Mouse (Mus musculus) kidney, embryonic 16.5 days (tissue): ENCODE measurements around the gene Tcf3. TPM values are rescaled to one million over a fixed set of nuclear protein-coding genes. Genes with fewer than 3 reads are reported as not detected.

Source experiments
- ATAC-seq: fragments of 200-750 bp; cut with Nextera tagmentation; 2 replicates; pipeline ENCODE4 v1.8.0; 2017; ENCODE audit warnings: moderate TSS enrichment; ENCODE audit not compliant: low FRiP score, low TSS enrichment
- H3K27ac ChIP-seq: fragments of 300-500 bp; sonication (generic); 2 replicates; pipeline ENCODE4 v1.5.1; 2014; ENCODE audit warnings: low read length
- H3K27me3 ChIP-seq: fragments of 300-500 bp; sonication (generic); 2 replicates; pipeline ENCODE4 v1.6.1; 2014; ENCODE audit warnings: low read length, control low read depth, mixed read lengths; ENCODE audit not compliant: insufficient read depth
- H3K36me3 ChIP-seq: fragments of 300-500 bp; sonication (generic); 2 replicates; pipeline ENCODE4 v1.6.1; 2014; ENCODE audit warnings: low read length, control low read depth, mixed read lengths; ENCODE audit not compliant: insufficient read depth
- H3K4me1 ChIP-seq: fragments of 300-500 bp; sonication (generic); 2 replicates; pipeline ENCODE4 v1.6.1; 2014; ENCODE audit warnings: low read length, control low read depth, mixed read lengths; ENCODE audit not compliant: insufficient read depth
- H3K4me2 ChIP-seq: fragments of 300-500 bp; sonication (generic); replicated peaks from 2 replicates; pipeline ENCODE4 v1.6.1; 2014; ENCODE audit warnings: low read depth, low read length
- H3K4me3 ChIP-seq: fragments of 300-500 bp; sonication (generic); 2 replicates; pipeline ENCODE4 v1.5.1; 2014; ENCODE audit warnings: mild to moderate bottlenecking, low read length
- H3K9ac ChIP-seq: fragments of 300-500 bp; sonication (generic); replicated peaks from 2 replicates; pipeline ENCODE4 v1.6.1; 2014; ENCODE audit warnings: low read length
- H3K9me3 ChIP-seq: fragments of 300-500 bp; sonication (generic); 2 replicates; pipeline ENCODE4 v1.6.1; 2016; ENCODE audit warnings: low read length, control low read depth
- WGBS: fragments of 180-500 bp; shearing (Covaris S2); extraction: QIAGEN DNeasy Blood & Tissue Kit; methylation state at CpG from one replicate; pipeline ENCODE4 v1.1.7; 2014; 5-methylcytosine and 5-hydroxymethylcytosine counted together
- polyA plus RNA-seq: library from polyadenylated mRNA; unstranded; fragments of >200 nt; fragmentation: Nextera tagmentation; extraction: Ambion mirVana; gene quantifications from 2 replicates; pipeline ENCODE4 v1.2.1, GENCODE M21; 2015

The Tcf3 gene
- polyA plus RNA-seq, 1 experiment from 2014 or later, result 118 TPM

DNA sequence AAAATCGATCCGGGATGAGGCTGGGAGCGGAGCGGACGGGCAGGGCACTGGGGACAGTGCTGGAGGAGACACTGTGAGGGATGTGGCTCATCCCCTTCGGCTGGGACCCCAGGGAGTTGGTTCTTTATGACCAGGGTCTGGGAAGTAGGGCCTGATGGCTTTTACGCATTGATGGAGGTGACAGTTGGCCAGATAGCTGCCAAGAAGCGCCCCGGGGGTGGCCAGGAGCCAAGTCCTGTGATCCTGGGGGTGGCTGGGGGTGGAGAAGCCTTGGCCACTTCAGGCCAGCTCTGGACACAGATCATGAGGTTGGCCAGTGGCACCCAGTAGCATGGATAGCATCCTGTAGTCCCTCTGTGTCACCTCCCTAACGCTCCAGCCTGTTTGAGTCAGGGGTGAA is 25.8 kb upstream of the Tcf3 start:
- Histone ChIP-seq H3K4me3 (no peak overlapping the region), H3K9ac (no peak overlapping the region), H3K27me3 (0 out of 2 replicates have a peak, but pooled peaks cover 7% of the 10 kb centered on the region), H3K36me3 (no peaks in the 10 kb centered on the region), H3K27ac (no peak overlapping the region), H3K4me2 (no peak overlapping the region), H3K9me3 (no peaks in the 10 kb centered on the region), H3K4me1 (no peaks in the 10 kb centered on the region)
- no peak for ATAC-seq
- 47% methylated on average over 10 of the region's 10 CpGs for WGBS

DNA sequence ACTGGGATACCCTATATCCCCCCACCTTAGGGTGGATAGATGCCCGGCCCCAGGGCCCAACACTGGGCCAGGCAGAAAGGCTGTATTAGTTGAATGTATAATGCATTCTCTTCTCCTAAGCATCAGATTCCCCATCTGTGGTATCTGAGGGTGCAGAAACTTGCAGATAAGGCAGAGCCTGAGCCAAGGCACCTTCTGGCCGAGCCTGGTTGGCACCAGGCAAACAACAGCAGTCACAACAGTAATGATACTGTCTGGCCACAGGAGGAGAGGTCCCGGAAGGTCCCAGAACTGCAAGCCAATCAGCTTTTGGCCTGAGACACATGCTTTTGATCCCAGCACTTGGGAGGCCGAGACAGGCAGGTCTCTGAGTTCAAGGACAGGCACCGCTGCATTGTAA is 22.2 kb upstream of the Tcf3 start:
- whole genome bisulfite sequencing, result 86% methylated on average over 5 of the region's 5 CpGs
- H3K4me1 ChIP-seq, result no peaks in the 10 kb centered on the region
- 0 out of 2 replicates have a peak, but pooled peaks cover 7% of the 10 kb centered on the region for H3K27me3 ChIP-seq
- no peak overlapping the region for H3K27ac ChIP-seq
- no peak for ATAC-seq
- no peaks in the 10 kb centered on the region for H3K9me3 ChIP-seq
- no peak overlapping the region for H3K4me2 ChIP-seq
- no peaks in the 10 kb centered on the region for H3K36me3 ChIP-seq
- H3K4me3 ChIP-seq, result no peak overlapping the region
- no peak overlapping the region for H3K9ac ChIP-seq

DNA sequence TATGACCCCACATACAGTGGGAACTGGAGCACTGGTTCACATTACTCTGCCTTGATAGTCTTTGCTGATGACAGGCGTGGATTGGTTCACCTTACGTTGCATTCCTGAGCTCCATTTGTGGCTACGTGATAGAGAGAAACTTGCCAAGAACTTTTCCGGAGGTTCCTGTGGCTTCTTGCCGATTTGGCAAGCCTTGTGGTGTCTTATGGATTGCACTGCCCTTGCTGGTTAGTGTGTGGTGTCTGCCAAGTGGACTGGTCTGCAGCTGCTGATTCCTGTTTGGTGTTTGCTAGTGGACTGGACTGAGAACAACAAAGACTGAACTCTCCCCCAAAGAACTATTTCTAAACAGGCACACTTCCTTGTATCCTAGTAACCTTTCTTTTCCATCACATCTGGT is 21.3 kb upstream of the Tcf3 start:
- 0 out of 2 replicates have a peak, but pooled peaks cover 9% of the 10 kb centered on the region for H3K27me3 ChIP-seq
- 87% methylated on average over 5 of the region's 5 CpGs for WGBS
- no peaks in the 10 kb centered on the region for H3K4me1 ChIP-seq
- ATAC-seq, result no peak
- no peaks in the 10 kb centered on the region for H3K36me3 ChIP-seq
- H3K9me3 ChIP-seq, result no peaks in the 10 kb centered on the region
- no peak overlapping the region for H3K9ac ChIP-seq
- no peak overlapping the region for H3K4me3 ChIP-seq
- H3K4me2 ChIP-seq, result no peak overlapping the region
- H3K27ac ChIP-seq, result no peak overlapping the region

DNA sequence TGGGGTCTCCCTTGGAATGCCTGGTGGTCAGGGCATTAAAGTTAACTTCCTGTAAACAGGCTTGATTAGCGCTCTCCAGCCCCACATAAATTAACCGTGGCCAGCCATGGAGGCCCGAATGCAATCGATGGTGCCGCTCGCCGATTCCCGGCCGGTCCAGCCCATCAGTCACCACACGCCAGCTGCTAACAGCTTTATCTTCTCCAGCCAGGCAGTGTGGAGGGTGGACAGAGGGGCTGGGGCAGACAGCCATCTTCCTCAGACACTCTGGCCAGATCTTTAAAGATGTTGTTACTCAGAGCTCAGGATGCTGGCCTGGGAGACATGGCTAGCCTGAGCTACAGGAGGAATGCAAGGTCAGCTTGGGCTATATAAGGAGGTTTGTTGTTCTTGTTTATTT is 20.2 kb upstream of the Tcf3 start:
- no peak overlapping the region for H3K4me2 ChIP-seq
- 0 out of 2 replicates have a peak, but pooled peaks cover 9% of the 10 kb centered on the region for H3K27me3 ChIP-seq
- H3K4me3 ChIP-seq, result no peak overlapping the region
- 31% methylated on average over 10 of the region's 10 CpGs for WGBS
- no peak overlapping the region for H3K9ac ChIP-seq
- ATAC-seq, result no peak
- no peak overlapping the region for H3K27ac ChIP-seq
- H3K4me1 ChIP-seq, result no peaks in the 10 kb centered on the region
- H3K9me3 ChIP-seq, result no peaks in the 10 kb centered on the region
- no peaks in the 10 kb centered on the region for H3K36me3 ChIP-seq

DNA sequence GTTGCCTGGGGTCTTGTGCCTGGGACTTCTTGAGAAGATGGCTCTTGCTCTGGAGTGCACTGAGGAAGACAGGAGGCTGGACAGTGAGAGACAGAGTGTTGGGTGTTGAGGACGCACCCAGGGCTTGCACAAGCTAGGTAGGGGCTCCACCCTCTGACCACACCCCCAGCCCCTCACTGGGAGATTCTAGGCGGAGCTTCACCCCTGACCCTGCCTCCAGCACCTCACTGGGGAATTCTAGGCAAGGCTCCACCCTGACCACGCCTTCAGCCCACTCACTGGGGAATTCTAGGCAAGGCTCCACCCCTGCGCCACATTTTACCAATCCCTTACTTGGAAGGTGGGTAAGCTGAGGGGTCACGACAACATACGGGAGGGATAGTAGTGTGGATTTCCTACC is 17.2 kb upstream of the Tcf3 start:
- Histone ChIP-seq H3K9ac (no peak overlapping the region), H3K4me2 (no peak overlapping the region), H3K36me3 (no peaks in the 10 kb centered on the region), H3K9me3 (no peaks in the 10 kb centered on the region), H3K4me3 (no peak overlapping the region), H3K27me3 (peaks cover 11% of the 10 kb centered on the region; the same call in 1 of the 2 replicates), H3K4me1 (no peaks in the 10 kb centered on the region; the same call in 1 of the 2 replicates), H3K27ac (no peak overlapping the region)
- no peak for ATAC-seq
- WGBS, result 7% methylated on average over 6 of the region's 6 CpGs

DNA sequence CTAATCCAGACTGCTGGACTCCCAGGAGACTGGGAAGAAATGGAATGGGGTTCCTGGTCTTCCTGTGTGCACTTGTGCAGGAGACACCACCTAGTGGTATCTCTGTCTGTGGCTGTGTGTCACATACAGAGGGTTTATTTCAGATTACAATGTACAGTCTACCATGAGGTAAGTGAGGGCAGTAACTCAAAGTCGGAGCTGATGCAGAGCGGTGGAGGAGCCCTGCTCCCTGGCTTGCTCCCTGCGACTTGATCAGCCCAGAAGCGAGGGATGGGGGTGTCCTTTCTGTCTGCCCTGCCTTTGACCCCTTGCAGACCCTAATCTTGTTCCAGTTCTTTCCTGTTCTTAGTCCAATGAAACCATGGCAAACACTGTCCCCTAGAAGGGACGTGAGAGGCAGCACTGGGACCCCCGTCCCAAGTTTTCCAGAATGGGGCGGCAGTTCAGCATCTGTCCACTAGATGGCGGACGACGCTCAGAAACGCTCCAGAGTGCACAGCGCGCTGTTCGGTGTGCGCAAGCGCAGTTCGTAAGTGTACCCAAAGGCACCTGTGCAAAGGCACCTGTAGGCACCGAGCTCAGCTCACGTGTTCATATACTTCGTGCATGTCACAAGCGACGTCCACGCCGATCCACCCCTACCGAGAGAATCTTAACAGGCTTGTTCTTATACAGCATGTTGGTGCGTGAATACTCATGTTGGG is 12.6 kb upstream of the Tcf3 start:
- no peaks in the 10 kb centered on the region for H3K36me3 ChIP-seq
- H3K4me2 ChIP-seq, result peak overlapping the region; percentile 35
- no peak overlapping the region for H3K27ac ChIP-seq
- H3K4me1 ChIP-seq, result no peaks in the 10 kb centered on the region; the same call in 1 of the 2 replicates
- H3K9ac ChIP-seq, result no peak overlapping the region
- 8% methylated on average over 26 of the region's 26 CpGs for WGBS
- peaks cover 7% of the 10 kb centered on the region; the same call in 1 of the 2 replicates for H3K27me3 ChIP-seq
- peak; percentile 77 for ATAC-seq
- H3K9me3 ChIP-seq, result no peaks in the 10 kb centered on the region
- no peak overlapping the region for H3K4me3 ChIP-seq

DNA sequence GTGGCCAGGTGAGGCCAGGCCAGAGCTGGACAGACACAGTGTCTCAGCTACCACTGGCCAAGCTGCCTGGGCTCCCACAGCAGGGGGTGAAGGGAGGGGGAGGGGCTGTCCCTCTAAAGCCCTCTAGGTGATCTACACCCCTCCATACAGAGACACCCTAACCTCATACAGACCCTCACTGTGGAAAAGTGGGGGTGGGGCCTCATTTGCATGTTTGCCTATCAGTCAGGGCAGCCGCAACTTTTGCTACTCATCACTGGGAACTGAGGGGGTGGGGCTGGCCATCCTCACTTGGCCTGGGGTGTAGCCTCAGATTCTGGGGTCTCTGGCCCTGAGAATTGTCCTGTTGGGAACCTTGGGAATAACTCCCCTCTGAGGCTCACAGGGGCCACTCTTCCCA is 11.6 kb upstream of the Tcf3 start:
- H3K9me3 ChIP-seq, result no peaks in the 10 kb centered on the region
- no peak overlapping the region for H3K9ac ChIP-seq
- no peak for ATAC-seq
- H3K27ac ChIP-seq, result no peak overlapping the region
- peaks cover 2% of the 10 kb centered on the region; the same call in 1 of the 2 replicates for H3K27me3 ChIP-seq
- H3K4me3 ChIP-seq, result no peak overlapping the region
- WGBS, result 61% methylated on average over 1 of the region's 1 CpGs
- no peaks in the 10 kb centered on the region for H3K36me3 ChIP-seq
- no peaks in the 10 kb centered on the region; the same call in 1 of the 2 replicates for H3K4me1 ChIP-seq
- H3K4me2 ChIP-seq, result no peak overlapping the region

DNA sequence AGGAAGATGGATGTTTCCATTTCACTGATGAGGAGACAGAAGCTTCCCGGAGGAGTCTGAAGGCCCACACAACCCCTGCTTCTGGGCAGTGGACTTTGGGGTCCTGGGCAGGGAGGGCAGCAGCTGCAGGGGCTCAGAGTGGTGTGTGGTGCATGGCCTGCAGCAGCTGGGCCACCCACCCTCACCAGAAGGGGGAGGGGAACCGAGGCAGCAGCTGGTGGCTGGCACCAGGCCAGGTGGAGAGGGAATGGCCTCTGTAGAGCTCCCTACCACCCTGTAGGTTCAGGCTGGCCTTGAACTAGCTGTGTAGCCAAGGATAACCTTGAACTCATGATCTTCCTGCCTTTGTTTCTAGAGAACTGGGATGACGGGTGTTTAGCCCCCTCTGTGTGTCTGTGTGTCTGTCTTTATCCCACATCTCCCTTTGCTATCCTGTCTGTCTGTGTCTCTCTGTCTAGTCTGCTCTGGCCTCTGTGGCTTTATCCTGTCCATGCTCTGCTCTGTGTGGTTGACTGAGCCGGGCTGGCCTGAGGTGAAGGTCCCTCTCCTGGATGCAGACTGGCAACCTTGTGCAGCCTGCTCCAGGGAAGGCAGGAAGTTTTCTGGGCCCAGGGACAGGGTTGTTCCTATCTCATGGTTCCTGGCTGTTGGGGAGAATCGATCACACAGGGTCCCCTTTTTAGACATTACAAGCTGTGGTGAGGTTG is 11.0 kb upstream of the Tcf3 start:
- Histone ChIP-seq H3K36me3 (no peaks in the 10 kb centered on the region), H3K27me3 (peaks cover 2% of the 10 kb centered on the region; the same call in 1 of the 2 replicates), H3K4me2 (no peak overlapping the region), H3K9ac (no peak overlapping the region), H3K4me3 (no peak overlapping the region), H3K27ac (no peak overlapping the region), H3K4me1 (no peaks in the 10 kb centered on the region; the same call in 1 of the 2 replicates), H3K9me3 (no peaks in the 10 kb centered on the region)
- ATAC-seq, result no peak
- 52% methylated on average over 5 of the region's 5 CpGs for WGBS

DNA sequence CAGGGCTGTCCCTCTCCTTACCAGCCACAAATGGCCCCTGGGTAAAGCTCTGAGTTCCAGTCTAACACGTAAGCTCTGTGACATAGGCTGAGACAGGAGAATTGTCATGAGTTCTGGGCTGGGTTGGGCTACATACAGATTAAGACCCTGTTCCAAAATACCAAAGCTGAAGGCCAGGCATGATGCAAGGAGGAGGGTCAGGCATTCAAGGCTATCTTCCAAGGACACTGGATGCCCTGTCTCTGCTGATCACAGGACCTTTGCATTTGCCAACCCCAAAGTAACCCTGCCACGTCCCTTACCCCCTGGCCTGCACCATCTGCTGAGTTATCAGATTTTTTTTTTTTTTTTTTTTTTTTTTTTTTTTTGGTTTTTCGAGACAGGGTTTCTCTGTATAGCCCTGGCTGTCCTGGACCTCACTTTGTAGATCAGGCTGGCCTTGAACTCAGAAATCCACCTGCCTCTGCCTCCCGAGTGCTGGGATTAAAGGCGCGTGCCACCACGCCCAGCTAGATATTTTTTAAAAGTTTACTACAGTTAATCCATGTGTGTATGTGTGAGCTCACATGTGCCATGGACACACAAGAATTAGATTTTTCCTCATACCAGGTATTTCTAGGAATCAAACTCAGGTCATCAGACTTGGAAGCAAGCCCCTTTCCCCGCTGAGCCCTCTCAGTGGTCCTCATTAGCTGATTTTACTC is 10.3 kb upstream of the Tcf3 start:
- Histone ChIP-seq H3K27ac (no peak overlapping the region), H3K9ac (no peak overlapping the region), H3K9me3 (no peaks in the 10 kb centered on the region), H3K27me3 (peaks cover 2% of the 10 kb centered on the region; the same call in 1 of the 2 replicates), H3K4me2 (no peak overlapping the region), H3K4me3 (no peak overlapping the region), H3K4me1 (no peaks in the 10 kb centered on the region; the same call in 1 of the 2 replicates), H3K36me3 (no peaks in the 10 kb centered on the region)
- no peak for ATAC-seq
- WGBS, result 79% methylated on average over 8 of the region's 8 CpGs
